Mouse (Mus musculus): ENCODE data around the gene Sgsm3.

DNA sequence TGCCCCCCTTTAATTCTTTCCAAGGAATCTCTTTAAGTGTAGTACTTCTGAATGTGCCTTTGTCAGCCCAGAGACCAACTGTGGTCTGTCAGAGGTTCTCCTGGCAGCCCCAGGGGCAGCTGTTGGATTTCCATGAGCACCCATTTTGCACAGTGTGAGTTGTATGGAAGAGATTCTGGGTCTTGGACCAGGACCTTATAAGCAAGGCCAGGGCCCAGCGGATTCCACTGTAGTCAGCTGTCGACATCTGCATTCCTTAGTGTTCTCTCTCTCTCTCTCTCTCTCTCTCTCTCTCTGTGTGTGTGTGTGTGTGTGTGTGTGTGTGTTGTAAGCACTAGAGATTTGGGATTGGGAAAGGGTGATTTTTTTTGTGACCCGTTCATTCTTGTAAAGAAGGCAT is 40.9 kb upstream of the Sgsm3 start:
- TF ChIP-seq EP300 (IDR thresholded peaks at IDR 0.05; ENCODE audit: low read depth): no peak
- no peak for TF ChIP-seq CTCF (IDR thresholded peaks at IDR 0.05; ENCODE audit: low read depth)
